Mouse (Mus musculus) kidney, adult 11 months (tissue): ENCODE measurements at regions not wholly inside any gene's neighbourhood (a gene's known extent, or its start where the extent isn't known, plus 50 kb on each side); places are given as distances from the start of the nearest gene placed in this dataset.

Source experiments
- DNase-seq: peaks from one replicate; pipeline ENCODE4 v3.0.0; 2022

GRCm38 (mm10) chr17:14764796-14765195 is 70.8 kb upstream of the Thbs2 start:
- no peak for DNase-seq

GRCm38 (mm10) chr17:14753095-14753494 is 59.1 kb upstream of the Thbs2 start:
- DNase-seq: peak; percentile 22

- DNase-seq: no peak
Observed at GRCm38 (mm10) chr17:14750519-14751145, 56.6 kb upstream of the Thbs2 start.

GRCm38 (mm10) chr17:14749281-14749680 is 55.2 kb upstream of the Thbs2 start:
- no peak for DNase-seq

- DNase-seq: no peak
Observed at GRCm38 (mm10) chr17:14747255-14747869, 53.3 kb upstream of the Thbs2 start.

- no peak for DNase-seq
Observed at GRCm38 (mm10) chr17:14745512-14745911, 51.5 kb upstream of the Thbs2 start.

- no peak for DNase-seq
Observed at GRCm38 (mm10) chr17:14744010-14744409, 50.0 kb upstream of the Thbs2 start.
